Mouse (Mus musculus) brown adipose tissue, adult 24 weeks (tissue): ENCODE results near the gene Adamtsl3. TPM values are rescaled to one million over a fixed set of nuclear protein-coding genes. Genes with fewer than 3 reads are reported as not detected.

Source experiments
- H3K27ac ChIP-seq: fragments of 200-500 bp; replicated peaks from 2 replicates; pipeline ENCODE4 v1.5.1; 2012; ENCODE audit warnings: low read depth, mild to moderate bottlenecking, low read length
- H3K4me1 ChIP-seq: fragments of 200-500 bp; 2 replicates; pipeline ENCODE4 v1.6.1; 2012; ENCODE audit warnings: low read length, mixed read lengths; ENCODE audit not compliant: control insufficient read depth, insufficient read depth, insufficient read length
- H3K4me3 ChIP-seq: fragments of 200-500 bp; 2 replicates; pipeline ENCODE4 v1.5.1; 2012; ENCODE audit warnings: low read depth, mild to moderate bottlenecking, low read length, moderate library complexity; ENCODE audit not compliant: insufficient read depth
- polyA plus RNA-seq: library from polyadenylated mRNA; stranded (reverse); fragments of >200 nt; gene quantifications from 2 replicates; pipeline ENCODE4 v1.2.4, GENCODE M21; 2012; ENCODE audit not compliant: missing spikeins, insufficient read depth, insufficient read length

Gene Adamtsl3
- polyA plus RNA-seq, 1 experiment: 2.1 TPM

DNA sequence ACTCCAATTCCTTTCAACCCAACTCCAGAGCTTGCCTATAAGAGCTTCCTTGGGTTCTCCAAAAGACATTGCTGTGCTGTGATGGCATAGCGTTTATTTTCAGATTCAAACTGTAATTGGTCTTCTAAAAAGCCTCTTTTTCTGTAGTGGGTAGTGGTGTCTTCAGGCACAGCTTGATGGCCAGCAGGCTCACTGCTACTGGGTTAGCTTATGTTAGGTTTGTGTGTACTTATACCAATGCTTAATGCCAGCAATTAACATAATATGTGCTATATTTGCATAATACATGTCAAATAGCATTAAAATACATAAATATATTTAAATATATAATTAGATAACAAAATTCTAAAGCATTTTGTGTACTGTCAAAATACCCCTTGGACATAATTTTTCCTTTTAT is 155.5 kb downstream of the Adamtsl3 start:
- H3K4me3 ChIP-seq: no peak overlapping the region
- H3K4me1 ChIP-seq: no peaks in the 10 kb centered on the region
- no peak overlapping the region for H3K27ac ChIP-seq

DNA sequence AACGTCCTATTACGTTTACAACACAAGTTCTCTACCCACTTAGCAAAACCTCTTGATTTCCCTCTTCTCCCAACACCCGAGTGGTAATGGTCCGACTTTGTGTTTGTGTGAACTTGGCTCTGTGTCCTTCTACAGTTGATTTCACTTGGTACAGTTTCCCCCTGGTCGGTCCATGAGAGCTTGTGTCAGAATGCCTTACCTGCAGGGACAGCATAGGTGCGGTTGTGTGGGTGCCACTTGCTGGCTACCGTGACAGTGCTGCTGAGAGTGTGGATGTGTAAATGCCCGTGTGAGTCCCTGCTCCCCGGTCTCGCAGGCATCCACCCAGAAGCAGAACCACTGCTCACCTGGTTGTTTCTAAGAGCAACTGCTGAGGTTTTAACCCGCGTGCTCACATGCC is 157.4 kb downstream of the Adamtsl3 start:
- no peak overlapping the region for H3K27ac ChIP-seq

DNA sequence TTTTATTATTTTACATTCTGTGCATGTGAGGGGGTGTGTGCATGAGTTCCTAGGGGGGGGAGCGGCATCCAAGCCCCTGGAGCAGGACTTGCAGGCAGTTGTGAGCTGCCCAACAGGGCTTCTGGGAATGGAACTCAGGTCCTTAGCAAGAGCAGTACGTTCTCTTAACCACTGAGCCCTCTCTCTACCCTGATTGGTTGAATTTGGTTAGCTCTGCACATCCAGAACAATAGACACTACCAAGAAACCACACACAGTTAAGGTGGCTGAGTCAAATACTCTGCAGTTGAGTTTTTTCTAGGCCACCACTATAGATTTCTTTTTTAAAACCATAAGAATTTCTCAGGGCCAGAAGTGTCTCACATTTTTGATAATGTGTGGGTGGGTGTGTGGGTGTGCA is 158.7 kb downstream of the Adamtsl3 start:
- Histone ChIP-seq H3K27ac (no peak overlapping the region), H3K4me1 (no peaks in the 10 kb centered on the region), H3K4me3 (no peak overlapping the region)

More for the DNA sequence above, 157.4 kb downstream of the Adamtsl3 start:
- Histone ChIP-seq H3K4me1 (no peaks in the 10 kb centered on the region), H3K4me3 (no peak overlapping the region)

DNA sequence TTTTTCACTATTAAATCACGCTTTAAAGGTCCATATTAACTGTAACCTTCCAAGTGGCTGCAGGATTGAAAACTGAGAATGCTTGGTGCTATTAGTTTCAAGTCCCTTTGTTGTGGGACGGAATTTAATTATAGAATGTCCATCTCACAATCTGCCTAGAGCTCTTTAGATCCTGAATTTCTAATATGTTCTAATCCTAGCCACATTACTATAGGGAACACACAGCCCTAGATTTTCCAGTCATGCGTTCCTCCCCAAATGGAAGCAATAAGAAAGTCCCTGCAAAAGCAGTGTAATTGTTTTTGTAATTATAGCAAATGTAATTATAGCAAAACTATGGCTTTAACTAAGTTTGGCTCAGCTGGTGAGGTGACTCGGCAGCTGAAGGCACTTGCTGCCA is 161.6 kb downstream of the Adamtsl3 start:
- Histone ChIP-seq H3K27ac (no peak overlapping the region), H3K4me3 (no peak overlapping the region), H3K4me1 (no peaks in the 10 kb centered on the region)

DNA sequence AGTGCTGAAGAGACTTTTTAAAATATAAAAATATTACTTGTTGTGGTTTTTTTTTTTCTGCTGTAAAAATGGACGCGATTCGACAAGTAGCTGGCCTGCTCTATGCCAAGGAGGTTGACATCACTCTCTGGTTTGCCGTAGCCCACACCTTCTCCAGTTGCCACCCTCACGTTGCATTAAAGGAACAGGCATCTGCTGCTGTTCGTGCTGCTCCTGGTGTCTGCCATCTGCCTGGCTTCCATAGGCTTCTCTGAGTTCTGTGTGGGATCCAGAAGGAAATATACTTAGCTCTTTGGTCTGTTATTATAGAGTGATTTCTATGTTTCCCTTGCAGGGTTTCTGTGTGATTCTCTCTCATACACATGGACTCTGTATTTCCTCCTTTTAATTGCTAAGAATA is 165.8 kb downstream of the Adamtsl3 start:
- no peak overlapping the region for H3K27ac ChIP-seq
- no peaks in the 10 kb centered on the region for H3K4me1 ChIP-seq
- H3K4me3 ChIP-seq: no peak overlapping the region

DNA sequence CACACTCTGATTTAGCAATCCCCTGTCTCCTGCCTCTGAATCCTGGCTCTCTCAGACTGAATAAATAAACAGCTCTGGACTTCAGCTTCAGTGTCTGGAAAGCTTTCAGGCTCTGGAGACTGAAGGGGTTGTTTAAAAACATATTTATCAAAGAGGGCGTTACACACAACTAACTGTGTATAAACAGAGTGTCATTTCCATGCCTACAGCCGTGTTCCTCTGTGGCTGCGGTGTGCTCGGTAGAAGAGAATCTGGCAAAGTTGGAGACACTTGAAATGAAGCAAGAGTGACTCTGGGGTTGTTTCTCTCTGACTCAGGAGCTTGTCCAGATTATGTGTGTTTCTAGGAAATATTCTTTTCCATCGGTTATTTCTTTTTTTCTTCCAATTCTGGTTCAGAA is 167.0 kb downstream of the Adamtsl3 start:
- Histone ChIP-seq H3K4me3 (no peak overlapping the region), H3K4me1 (no peaks in the 10 kb centered on the region), H3K27ac (no peak overlapping the region)

DNA sequence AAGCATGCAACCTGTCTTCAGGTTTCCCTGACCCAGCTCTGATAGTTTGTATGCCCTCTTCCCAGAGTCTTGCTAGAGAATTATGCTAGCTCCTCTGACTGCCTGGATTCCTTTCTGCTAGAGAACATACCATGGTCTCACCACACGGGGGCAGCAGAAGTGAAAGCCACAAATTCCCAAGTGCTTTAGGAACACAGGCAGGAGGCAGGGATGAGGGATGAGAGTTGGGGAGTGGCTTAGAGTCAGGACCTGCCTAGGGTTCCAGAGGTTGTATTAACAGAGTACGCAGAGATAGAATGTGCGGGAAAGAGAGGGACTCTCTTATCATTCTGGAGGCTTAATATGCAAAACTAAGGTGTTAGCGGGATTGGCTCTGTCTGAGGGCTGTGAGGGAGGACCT is 168.6 kb downstream of the Adamtsl3 start:
- Histone ChIP-seq H3K27ac (no peak overlapping the region), H3K4me3 (no peak overlapping the region), H3K4me1 (no peaks in the 10 kb centered on the region)

DNA sequence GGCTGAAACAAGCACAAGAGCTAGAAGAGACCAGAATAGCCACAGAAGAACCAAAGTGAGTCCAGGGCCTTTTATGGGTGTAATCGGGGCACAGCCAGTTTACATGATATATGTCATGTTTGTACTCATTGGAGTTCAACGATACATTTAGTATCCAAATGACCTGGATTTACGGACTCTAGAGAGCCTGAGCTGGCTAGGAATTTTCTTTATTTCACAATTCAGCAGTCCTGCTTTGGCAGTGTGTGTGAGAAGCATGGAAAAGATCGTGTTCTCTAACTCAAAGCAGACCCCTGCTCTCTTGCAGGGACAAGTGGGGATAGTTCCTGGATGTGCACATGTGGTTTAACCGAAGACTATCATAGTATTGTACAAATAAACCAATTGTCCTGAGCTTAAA is 195.1 kb downstream of the Adamtsl3 start:
- H3K4me3 ChIP-seq: no peak overlapping the region
- no peak overlapping the region for H3K27ac ChIP-seq
- H3K4me1 ChIP-seq: no peaks in the 10 kb centered on the region; the same call in 1 of the 2 replicates

DNA sequence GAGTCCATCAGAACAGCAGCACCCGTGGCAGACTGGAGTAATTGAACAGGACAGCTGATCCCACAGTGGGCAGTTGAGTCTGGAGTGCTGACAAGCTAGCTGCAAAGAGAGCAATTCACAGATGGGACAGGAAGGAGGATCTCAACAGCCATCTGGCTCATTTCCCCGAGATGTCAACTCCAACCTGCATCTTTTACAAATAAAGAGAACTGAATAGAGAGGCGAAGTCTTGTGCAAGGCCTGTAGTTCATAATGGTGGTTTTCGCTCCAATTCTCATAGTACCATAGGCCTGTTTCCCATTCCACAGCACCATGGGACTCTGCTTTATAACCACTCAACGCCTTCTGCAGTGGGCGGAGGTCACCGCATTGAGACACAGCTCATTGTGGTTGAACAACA is 195.9 kb downstream of the Adamtsl3 start:
- no peak overlapping the region for H3K27ac ChIP-seq
- no peaks in the 10 kb centered on the region; the same call in 1 of the 2 replicates for H3K4me1 ChIP-seq
- no peak overlapping the region for H3K4me3 ChIP-seq

DNA sequence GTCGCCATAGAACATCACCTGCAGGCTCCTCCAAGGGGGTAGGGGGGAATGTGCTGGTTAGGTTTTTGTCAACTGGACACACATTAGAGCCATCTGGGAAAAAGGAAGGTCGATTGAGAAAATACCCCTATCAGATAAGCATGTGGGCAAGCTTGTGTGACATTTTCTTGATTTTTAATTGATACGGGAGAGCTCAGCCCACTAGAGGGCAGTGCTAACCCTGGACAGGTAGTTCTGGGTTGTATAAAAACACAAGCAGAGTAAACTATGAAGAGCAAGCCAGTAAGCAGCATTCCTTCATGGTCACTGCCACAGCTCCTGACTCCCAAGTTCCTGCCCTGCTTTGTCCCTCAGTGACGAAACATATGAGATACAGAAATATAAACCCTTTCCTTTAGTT is 197.7 kb downstream of the Adamtsl3 start:
- no peak overlapping the region for H3K4me3 ChIP-seq
- no peak overlapping the region for H3K27ac ChIP-seq
- H3K4me1 ChIP-seq: no peaks in the 10 kb centered on the region; the same call in 1 of the 2 replicates

DNA sequence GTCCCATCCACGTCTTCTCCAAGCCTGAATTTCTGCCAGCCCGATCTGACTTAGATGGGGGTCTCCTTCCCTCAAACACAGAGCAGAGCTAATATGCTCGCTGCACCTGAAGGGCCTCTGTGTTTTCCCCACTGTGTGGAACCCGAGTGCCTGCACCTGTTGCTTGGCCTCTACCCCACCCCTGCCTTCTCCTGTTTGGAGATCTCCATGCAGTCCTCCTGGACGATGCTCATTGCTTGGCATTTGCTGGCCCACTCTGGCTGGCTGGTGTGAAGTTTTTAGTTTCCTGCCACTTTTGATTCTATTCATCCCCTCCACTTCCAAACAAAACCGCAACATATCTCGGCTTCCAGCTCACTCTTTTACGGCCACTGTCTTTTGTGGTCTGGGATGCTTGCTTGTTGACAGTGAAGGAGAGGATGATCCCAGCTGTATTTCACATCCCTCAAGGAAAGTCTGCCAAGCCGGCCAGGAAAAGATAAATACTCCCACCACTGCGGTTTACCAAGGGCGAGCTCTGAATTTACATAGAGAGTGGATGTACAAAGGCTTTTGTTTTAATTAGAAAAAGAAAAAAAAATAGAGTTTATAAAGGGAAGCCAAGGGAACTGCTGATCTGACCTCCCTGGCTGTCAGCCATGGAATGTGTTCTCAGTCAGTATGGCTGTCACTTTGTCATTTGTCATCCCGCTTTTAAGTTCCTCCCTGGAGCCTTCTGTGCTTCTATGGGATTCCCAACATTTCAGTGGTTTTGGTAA is 198.4 kb downstream of the Adamtsl3 start:
- Histone ChIP-seq H3K27ac (no peak overlapping the region), H3K4me3 (no peak overlapping the region)

DNA sequence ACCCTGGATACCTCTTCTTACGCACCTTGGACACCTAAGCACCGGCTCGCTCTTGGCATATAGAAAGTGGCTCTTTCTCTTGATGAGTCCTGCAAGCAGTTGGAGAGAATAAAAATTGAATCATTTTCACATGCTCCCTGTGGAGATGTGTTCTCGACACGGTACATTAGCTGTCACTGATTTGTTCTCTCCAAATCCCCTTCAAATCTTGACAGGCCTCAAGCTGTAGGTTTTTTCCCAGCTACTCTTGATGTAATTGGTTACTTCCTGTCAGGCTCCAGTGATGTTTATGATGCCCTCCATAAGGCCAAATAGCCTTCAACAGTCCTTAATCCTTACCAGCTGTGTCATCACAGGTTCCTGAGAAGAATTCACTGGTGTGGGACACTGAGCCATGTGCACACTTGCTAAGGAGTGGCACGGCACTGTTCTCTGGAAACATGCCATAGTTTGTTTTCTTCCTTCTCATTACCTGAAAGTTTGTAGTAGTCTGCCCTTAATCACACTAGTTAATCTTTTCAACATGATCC is 209.0 kb downstream of the Adamtsl3 start:
- no peak overlapping the region for H3K27ac ChIP-seq
- H3K4me3 ChIP-seq: no peak overlapping the region
- H3K4me1 ChIP-seq: no peaks in the 10 kb centered on the region

More for the DNA sequence above, 198.4 kb downstream of the Adamtsl3 start:
- H3K4me1 ChIP-seq: no peaks in the 10 kb centered on the region; the same call in 1 of the 2 replicates

DNA sequence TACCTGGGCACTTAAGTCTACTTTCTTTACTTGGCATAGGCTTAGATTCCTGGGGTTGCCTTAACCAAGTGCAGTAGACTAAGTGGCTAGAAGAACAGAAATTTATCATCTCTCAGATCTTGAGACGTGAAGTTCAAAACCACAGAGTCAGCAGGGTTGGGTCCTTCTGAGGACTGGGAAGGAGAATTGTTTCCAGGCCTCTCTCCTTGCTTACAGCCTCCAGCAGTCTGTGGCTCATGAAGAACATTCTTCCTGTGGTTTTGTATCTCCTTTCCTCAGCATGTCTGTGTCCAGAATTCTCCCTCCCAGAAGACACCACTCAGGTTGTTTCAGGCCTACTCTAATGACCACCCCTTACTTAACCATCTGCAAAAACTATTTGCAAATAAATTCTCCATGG is 216.5 kb downstream of the Adamtsl3 start:
- Histone ChIP-seq H3K4me3 (no peak overlapping the region), H3K27ac (no peak overlapping the region), H3K4me1 (no peaks in the 10 kb centered on the region)

DNA sequence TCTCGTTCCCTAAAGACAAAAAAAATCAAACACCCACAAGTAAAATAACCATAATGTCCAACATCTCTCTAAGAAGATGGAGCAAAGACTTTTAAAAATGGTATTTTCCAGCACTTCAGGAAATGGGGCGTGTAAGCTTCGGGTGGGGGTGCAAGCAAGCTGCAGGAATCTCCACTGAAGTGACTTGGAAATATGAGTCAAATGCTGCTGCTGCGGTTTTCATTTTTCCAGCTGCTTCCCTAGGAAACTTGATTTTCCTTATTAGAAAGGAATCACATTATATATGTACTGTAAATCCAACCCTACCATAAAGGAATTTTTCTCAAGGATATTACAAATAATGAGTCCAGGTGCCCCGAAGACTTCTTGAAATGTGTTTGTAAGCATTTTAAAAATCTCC is 220.3 kb downstream of the Adamtsl3 start:
- Histone ChIP-seq H3K4me3 (no peak overlapping the region), H3K27ac (no peak overlapping the region), H3K4me1 (no peaks in the 10 kb centered on the region)

DNA sequence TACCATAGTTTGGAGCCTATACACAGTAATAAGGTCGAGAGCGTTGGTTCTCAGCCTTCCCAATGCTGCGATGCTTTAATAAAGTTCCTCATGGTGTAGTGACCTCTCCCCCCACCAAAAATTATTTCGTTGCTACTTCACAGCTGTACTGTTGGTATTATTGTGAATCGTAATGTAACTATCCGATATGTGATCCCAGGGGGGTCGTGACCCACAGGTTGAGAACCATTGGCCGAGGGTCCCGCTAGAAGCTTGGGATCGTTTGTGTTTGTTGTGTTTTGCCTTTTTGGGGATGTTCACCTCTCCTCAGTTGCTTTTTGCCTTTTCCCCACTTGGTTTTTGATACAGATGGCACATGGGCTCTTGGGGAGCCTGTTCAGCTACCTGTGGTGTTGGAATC is 220.9 kb downstream of the Adamtsl3 start:
- H3K4me3 ChIP-seq: no peak overlapping the region
- no peaks in the 10 kb centered on the region for H3K4me1 ChIP-seq
- no peak overlapping the region for H3K27ac ChIP-seq

DNA sequence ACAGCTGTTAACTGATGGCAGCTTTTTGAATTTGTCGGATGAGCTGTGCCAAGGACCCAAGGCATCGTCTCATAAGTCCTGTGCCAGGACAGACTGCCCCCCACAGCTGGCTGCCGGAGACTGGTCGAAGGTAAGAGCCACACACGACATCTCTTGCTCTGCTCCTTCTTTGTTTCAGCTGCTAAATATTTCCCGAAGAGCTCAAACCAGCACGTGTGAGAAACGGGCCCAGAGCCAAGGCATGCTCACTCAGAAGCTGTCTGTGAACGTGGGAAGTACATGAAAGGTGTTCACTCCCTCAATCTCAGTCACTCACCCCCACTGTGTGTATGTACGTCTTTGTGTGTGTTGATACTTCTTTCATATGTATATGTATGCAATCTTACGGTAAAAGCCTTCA is 221.6 kb downstream of the Adamtsl3 start:
- Histone ChIP-seq H3K4me3 (no peak overlapping the region), H3K4me1 (no peaks in the 10 kb centered on the region)

More for the DNA sequence above, 221.6 kb downstream of the Adamtsl3 start:
- H3K27ac ChIP-seq: no peak overlapping the region
